Mouse (Mus musculus): ENCODE measurements around the gene Zbtb45. TPM values are rescaled to one million over a fixed set of nuclear protein-coding genes. Genes with fewer than 3 reads are reported as not detected.

The Zbtb45 gene
- polyA plus RNA-seq, 1 experiment from 2014 or later, result 44.0 TPM

DNA sequence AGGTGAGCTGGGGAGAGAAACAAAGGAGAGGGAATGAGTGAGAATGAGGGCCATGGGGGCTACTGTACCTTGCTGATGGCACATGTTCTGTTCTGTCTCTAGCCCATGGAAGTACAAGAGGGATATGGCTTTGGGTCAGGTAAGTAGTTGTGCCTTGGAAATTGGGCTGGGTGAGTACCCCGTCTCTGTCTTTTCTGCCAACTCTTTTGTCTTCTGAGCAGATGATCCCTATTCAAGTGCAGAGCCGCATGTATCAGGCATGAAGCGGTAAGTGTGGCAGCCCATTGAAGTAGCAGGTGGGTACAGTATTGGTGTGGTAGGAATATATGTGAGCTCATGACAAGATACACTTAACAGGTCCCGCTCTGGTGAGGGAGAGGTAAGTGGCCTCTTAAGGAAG, 19.2 kb upstream of the Zbtb45 start:
- no peaks in the 10 kb centered on the region for H3K27me3 ChIP-seq (ENCODE audit: control insufficient read depth, insufficient read depth, low read depth, low read length)
- no peak overlapping the region for H3K9ac ChIP-seq (ENCODE audit: low read depth, low read length)
- H3K27ac ChIP-seq (ENCODE audit: low read length), result no peak overlapping the region
- no peak overlapping the region for H3K4me2 ChIP-seq (ENCODE audit: low read length)
- WGBS, result 85% methylated on average over 4 of the region's 4 CpGs
- H3K36me3 ChIP-seq (ENCODE audit: control insufficient read depth, insufficient read depth, low read length), result peaks cover 49% of the 10 kb centered on the region
- no peaks in the 10 kb centered on the region for H3K9me3 ChIP-seq (replicated peaks; ENCODE audit: control insufficient read depth, low read length, poor library complexity, severe bottlenecking)
- H3K4me3 ChIP-seq (ENCODE audit: low read depth, low read length), result no peak overlapping the region
- H3K4me1 ChIP-seq (ENCODE audit: control insufficient read depth, insufficient read depth, low read length), result peaks cover 30% of the 10 kb centered on the region
- no peak for ATAC-seq

DNA sequence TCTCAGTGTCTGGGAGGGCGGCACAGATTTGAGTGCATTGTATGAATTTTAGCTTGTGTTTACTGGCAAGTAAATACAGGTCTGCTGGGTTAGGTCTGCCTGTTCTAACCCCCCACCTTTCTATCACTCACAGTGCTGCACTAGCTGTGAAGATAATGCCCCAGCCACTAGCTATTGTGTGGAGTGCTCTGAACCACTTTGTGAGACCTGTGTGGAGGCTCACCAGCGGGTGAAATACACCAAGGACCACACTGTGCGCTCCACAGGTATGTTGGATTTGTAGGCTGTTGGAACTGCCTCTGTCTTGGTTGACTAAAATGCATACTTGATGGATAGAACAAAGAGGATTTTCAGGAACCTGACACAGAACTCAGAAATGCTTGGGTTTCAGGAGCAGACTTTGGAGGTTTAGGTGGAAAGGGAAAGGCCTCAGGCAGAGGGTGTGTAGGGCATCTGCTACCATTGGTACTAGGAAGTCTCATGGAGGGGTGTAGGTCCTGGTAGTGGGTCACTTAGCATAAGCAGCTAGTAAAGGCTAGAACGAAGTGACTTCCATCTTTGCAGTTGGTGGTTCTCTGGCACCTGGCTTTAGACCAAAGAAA, 15.8 kb upstream of the Zbtb45 start:
- no peak for ATAC-seq
- peak overlapping the region; percentile 98 for H3K4me2 ChIP-seq (ENCODE audit: low read length)
- peak overlapping the region; percentile 88 for H3K4me3 ChIP-seq (ENCODE audit: low read depth, low read length)
- H3K36me3 ChIP-seq (ENCODE audit: control insufficient read depth, insufficient read depth, low read length), result peaks cover 37% of the 10 kb centered on the region
- no peaks in the 10 kb centered on the region for H3K27me3 ChIP-seq (ENCODE audit: control insufficient read depth, insufficient read depth, low read depth, low read length)
- H3K9me3 ChIP-seq (replicated peaks; ENCODE audit: control insufficient read depth, low read length, poor library complexity, severe bottlenecking), result no peaks in the 10 kb centered on the region
- peak overlapping the region; percentile 99 for H3K27ac ChIP-seq (ENCODE audit: low read length)
- WGBS, result 28% methylated on average over 4 of the region's 4 CpGs
- H3K9ac ChIP-seq (ENCODE audit: low read depth, low read length), result peak overlapping the region; percentile 86
- peaks cover 29% of the 10 kb centered on the region for H3K4me1 ChIP-seq (ENCODE audit: control insufficient read depth, insufficient read depth, low read length)

DNA sequence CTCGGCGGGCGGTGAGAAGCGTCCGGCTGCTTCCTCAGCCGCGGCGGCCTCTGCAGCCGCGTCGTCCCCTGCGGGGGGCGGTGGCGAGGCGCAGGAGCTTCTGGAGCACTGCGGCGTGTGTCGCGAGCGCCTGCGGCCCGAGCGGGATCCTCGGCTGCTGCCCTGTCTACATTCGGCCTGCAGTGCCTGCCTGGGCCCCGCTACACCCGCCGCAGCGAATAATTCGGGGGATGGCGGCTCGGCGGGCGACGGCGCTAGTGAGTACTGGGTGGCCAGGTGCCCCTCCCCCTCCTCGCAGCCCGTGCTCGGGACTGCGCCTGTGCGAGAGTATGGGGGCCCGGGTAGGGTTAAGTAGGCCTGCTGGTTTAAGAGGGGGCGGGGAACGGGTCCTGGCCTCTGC, 15.0 kb upstream of the Zbtb45 start:
- Histone ChIP-seq H3K4me3 (ENCODE audit: low read depth, low read length) (peak overlapping the region; percentile 88), H3K9ac (ENCODE audit: low read depth, low read length) (peak overlapping the region; percentile 86), H3K36me3 (ENCODE audit: control insufficient read depth, insufficient read depth, low read length) (peaks cover 29% of the 10 kb centered on the region), H3K4me1 (ENCODE audit: control insufficient read depth, insufficient read depth, low read length) (peaks cover 29% of the 10 kb centered on the region), H3K4me2 (ENCODE audit: low read length) (peak overlapping the region; percentile 98), H3K27me3 (ENCODE audit: control insufficient read depth, insufficient read depth, low read depth, low read length) (no peaks in the 10 kb centered on the region), H3K9me3 (replicated peaks; ENCODE audit: control insufficient read depth, low read length, poor library complexity, severe bottlenecking) (no peaks in the 10 kb centered on the region), H3K27ac (ENCODE audit: low read length) (peak overlapping the region; percentile 99)
- WGBS, result under 1% methylated on average over 39 of the region's 44 CpGs
- peak; percentile 69 for ATAC-seq

GRCm38 (mm10) chr7:13023928-13024731, 14.3 kb upstream of the Zbtb45 start:
- Histone ChIP-seq H3K4me2 (ENCODE audit: low read length) (peak overlapping the region; percentile 98), H3K9me3 (replicated peaks; ENCODE audit: control insufficient read depth, low read length, poor library complexity, severe bottlenecking) (no peaks in the 10 kb centered on the region), H3K9ac (ENCODE audit: low read depth, low read length) (peak overlapping the region; percentile 86), H3K4me3 (ENCODE audit: low read depth, low read length) (peak overlapping the region; percentile 88), H3K36me3 (ENCODE audit: control insufficient read depth, insufficient read depth, low read length) (peaks cover 23% of the 10 kb centered on the region), H3K27me3 (ENCODE audit: control insufficient read depth, insufficient read depth, low read depth, low read length) (no peaks in the 10 kb centered on the region), H3K4me1 (ENCODE audit: control insufficient read depth, insufficient read depth, low read length) (peaks cover 29% of the 10 kb centered on the region), H3K27ac (ENCODE audit: low read length) (peak overlapping the region; percentile 99)
- under 1% methylated on average over 76 of the region's 95 CpGs for WGBS
- ATAC-seq, result peak; percentile 91

GRCm38 (mm10) chr7:13022773-13023535, 13.1 kb upstream of the Zbtb45 start:
- Histone ChIP-seq H3K9me3 (replicated peaks; ENCODE audit: control insufficient read depth, low read length, poor library complexity, severe bottlenecking) (no peaks in the 10 kb centered on the region), H3K9ac (ENCODE audit: low read depth, low read length) (peak overlapping the region; percentile 86), H3K4me2 (ENCODE audit: low read length) (peak overlapping the region; percentile 98), H3K27ac (ENCODE audit: low read length) (peak overlapping the region; percentile 99), H3K4me1 (ENCODE audit: control insufficient read depth, insufficient read depth, low read length) (peaks cover 29% of the 10 kb centered on the region), H3K4me3 (ENCODE audit: low read depth, low read length) (peak overlapping the region; percentile 88), H3K36me3 (ENCODE audit: control insufficient read depth, insufficient read depth, low read length) (peaks cover 11% of the 10 kb centered on the region), H3K27me3 (ENCODE audit: control insufficient read depth, insufficient read depth, low read depth, low read length) (no peaks in the 10 kb centered on the region)
- WGBS, result 4% methylated on average over 31 of the region's 31 CpGs
- peak; percentile 14 for ATAC-seq

DNA sequence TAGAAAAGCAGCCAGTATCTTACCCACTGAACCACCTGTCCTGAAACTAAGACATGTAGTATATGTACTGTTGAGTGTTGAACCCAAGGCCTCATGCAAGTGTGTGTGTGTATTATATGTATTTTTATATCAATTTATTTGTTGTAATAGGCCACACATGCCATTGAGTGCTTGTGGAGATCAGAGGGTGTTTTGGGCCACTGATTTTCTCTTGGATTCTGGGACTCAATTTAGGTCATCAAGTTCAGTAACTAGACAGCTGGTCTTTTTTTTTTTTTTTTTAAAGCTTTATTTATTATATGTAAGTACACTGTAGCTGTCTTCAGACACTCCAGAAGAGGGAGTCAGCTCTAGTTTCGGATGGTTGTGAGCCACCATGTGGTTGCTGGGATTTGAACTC, 5.4 kb upstream of the Zbtb45 start:
- H3K4me3 ChIP-seq (ENCODE audit: low read depth, low read length), result no peak overlapping the region
- H3K4me2 ChIP-seq (ENCODE audit: low read length), result no peak overlapping the region
- no peaks in the 10 kb centered on the region for H3K27me3 ChIP-seq (ENCODE audit: control insufficient read depth, insufficient read depth, low read depth, low read length)
- ATAC-seq, result no peak
- H3K27ac ChIP-seq (ENCODE audit: low read length), result no peak overlapping the region
- H3K4me1 ChIP-seq (ENCODE audit: control insufficient read depth, insufficient read depth, low read length), result peaks cover 5% of the 10 kb centered on the region
- H3K36me3 ChIP-seq (ENCODE audit: control insufficient read depth, insufficient read depth, low read length), result no peaks in the 10 kb centered on the region
- H3K9me3 ChIP-seq (replicated peaks; ENCODE audit: control insufficient read depth, low read length, poor library complexity, severe bottlenecking), result no peaks in the 10 kb centered on the region
- 79% methylated on average over 1 of the region's 1 CpGs for WGBS
- no peak overlapping the region for H3K9ac ChIP-seq (ENCODE audit: low read depth, low read length)

GRCm38 (mm10) chr7:13014275-13014839, 4.5 kb upstream of the Zbtb45 start:
- H3K27me3 ChIP-seq (ENCODE audit: control insufficient read depth, insufficient read depth, low read depth, low read length), result no peaks in the 10 kb centered on the region
- H3K4me3 ChIP-seq (ENCODE audit: low read depth, low read length), result no peak overlapping the region
- no peak overlapping the region for H3K4me2 ChIP-seq (ENCODE audit: low read length)
- H3K27ac ChIP-seq (ENCODE audit: low read length), result no peak overlapping the region
- H3K36me3 ChIP-seq (ENCODE audit: control insufficient read depth, insufficient read depth, low read length), result no peaks in the 10 kb centered on the region
- H3K4me1 ChIP-seq (ENCODE audit: control insufficient read depth, insufficient read depth, low read length), result peaks cover 5% of the 10 kb centered on the region
- WGBS, result 41% methylated on average over 6 of the region's 6 CpGs
- no peaks in the 10 kb centered on the region for H3K9me3 ChIP-seq (replicated peaks; ENCODE audit: control insufficient read depth, low read length, poor library complexity, severe bottlenecking)
- ATAC-seq, result no peak
- no peak overlapping the region for H3K9ac ChIP-seq (ENCODE audit: low read depth, low read length)

- 69% methylated on average over 4 of the region's 4 CpGs for WGBS
- Histone ChIP-seq H3K36me3 (ENCODE audit: control insufficient read depth, insufficient read depth, low read length) (no peaks in the 10 kb centered on the region), H3K4me1 (ENCODE audit: control insufficient read depth, insufficient read depth, low read length) (peaks cover 9% of the 10 kb centered on the region), H3K27ac (ENCODE audit: low read length) (no peak overlapping the region), H3K9ac (ENCODE audit: low read depth, low read length) (no peak overlapping the region), H3K9me3 (replicated peaks; ENCODE audit: control insufficient read depth, low read length, poor library complexity, severe bottlenecking) (no peaks in the 10 kb centered on the region), H3K4me3 (ENCODE audit: low read depth, low read length) (no peak overlapping the region), H3K4me2 (ENCODE audit: low read length) (no peak overlapping the region), H3K27me3 (ENCODE audit: control insufficient read depth, insufficient read depth, low read depth, low read length) (no peaks in the 10 kb centered on the region)
- no peak for ATAC-seq
Measured at GRCm38 (mm10) chr7:13013671-13014070, 3.8 kb upstream of the Zbtb45 start.

Data from midbrain, embryonic 16.5 days (tissue).